Mouse (Mus musculus) spleen, postnatal 4 days (tissue): ENCODE measurements around the gene Arih2.
A peak's percentile ranks its signal among the peaks of the same experiment; 100 is the strongest.

Experiments used
- DNase-seq, 2 experiments: peaks; one replicate each; pipeline ENCODE4 v3.0.0; 2022; ENCODE audit warnings: low spot score in 2 of 2

Arih2 gene

DNA sequence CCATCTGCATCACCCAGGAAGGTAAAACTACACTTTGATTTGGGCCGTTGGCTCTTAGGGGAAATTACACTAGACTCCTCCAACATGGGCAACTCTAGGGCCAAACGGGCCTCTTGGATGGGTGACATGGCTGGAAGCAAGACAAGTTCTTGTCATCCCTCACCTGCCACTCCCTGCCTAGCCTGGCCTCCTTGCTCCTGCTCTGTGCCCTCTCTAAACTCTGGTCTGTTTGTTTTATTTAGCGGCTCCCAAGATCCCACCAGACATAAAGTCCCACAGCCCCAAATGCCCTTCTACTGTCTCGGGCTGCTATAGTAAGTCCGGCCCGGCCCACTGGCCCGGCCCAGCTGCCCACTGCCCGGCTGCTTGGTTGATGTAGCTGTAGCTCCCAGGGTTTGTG lies 85.5 kb downstream of the Arih2 start:
- DNase-seq: no peak

DNA sequence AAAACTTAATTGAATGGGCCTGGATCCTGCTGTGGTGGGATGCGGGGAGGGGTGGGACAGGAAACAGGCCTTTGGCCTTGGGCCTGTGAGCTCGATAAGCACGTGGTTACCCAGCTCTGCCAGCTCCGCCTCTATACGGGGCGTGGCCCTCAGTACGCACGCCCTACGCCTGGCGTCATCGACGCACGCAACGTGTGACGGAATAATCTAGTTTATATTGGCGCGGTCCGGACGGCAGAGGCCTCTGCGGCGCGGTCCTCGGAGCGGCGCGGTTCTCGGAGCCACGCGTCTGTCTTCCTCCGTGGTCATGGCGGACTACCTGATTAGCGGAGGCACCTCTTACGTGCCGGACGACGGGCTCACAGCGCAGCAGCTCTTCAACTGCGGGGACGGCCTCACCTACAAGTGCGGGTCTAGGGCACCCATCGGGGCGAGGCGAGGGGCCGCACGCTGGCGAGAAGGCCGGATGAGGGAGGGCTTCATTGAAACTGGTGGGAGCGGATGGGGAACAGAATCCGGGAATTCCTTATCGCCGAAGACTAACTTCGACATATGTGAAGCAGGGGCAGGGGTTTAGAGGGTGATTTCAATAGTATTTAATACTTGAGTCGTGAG lies 88.9 kb downstream of the Arih2 start, which contains the start of gene Impdh2:
Impdh2 (plus strand) TSS at position 60 of the 615 bp plus-strand sequence.
- peak; percentile 92 to 94 for DNase-seq

DNA sequence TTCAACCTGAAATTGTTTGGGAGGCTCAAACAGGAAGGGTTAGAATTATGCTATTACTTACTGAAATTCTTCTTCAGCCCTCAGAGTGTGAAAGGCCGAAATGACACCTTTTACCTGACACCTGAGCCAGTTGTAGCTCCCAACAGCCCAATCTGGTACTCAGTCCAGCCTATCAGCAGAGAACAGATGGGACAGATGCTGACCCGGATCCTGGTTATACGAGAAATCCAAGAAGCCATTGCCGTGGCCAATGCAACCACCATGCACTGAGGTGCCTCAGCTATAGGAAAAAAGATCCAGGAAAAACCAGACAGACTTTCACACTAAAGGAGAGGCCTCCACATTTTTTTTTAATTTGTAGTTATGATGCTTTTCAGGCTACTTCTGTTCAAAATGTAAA lies 90.0 kb downstream of the Arih2 start:
- no peak for DNase-seq
